Mouse (Mus musculus) MEL (cell line): ENCODE results near the gene 1700123O20Rik. TPM values are rescaled to one million over a fixed set of nuclear protein-coding genes. Genes with fewer than 3 reads are reported as not detected.

Experiments
- DNase-seq: peaks from one replicate; pipeline ENCODE4 v3.0.0; 2011; ENCODE audit warnings: low read depth, low spot score
- H3K27ac ChIP-seq: 2 replicates; pipeline ENCODE4 v1.5.1; 2012; ENCODE audit warnings: low read depth, mild to moderate bottlenecking, control low read depth, low read length, moderate library complexity; ENCODE audit not compliant: control insufficient read depth
- H3K27me3 ChIP-seq, 2 experiments: fragments of 150-350 bp in 1 of 2; sonication (generic) in 1 of 2; 2 replicates each; pipeline ENCODE4 v1.6.1; 2012; ENCODE audit warnings: low read length in 2 of 2, mild to moderate bottlenecking in 2 of 2, improper control_type of control experiment in 1 of 2, moderate library complexity in 1 of 2; ENCODE audit not compliant: insufficient read depth in 2 of 2, control insufficient read depth in 1 of 2
- H3K36me3 ChIP-seq, 2 experiments: 2 replicates each; pipeline ENCODE4 v1.6.1; 2012 to 2014; ENCODE audit warnings: low read length in 2 of 2, improper control_type of control experiment in 1 of 2, inconsistent platforms in 1 of 2, mild to moderate bottlenecking in 1 of 2; ENCODE audit not compliant: insufficient read depth in 2 of 2, control insufficient read depth in 1 of 2
- H3K4me1 ChIP-seq, 2 experiments: fragments of 150-350 bp in 1 of 2; sonication (generic) in 1 of 2; 2 replicates each; pipeline ENCODE4 v1.6.1; 2012; ENCODE audit warnings: low read length in 2 of 2, improper control_type of control experiment in 1 of 2, mild to moderate bottlenecking in 1 of 2; ENCODE audit not compliant: insufficient read depth in 2 of 2, control insufficient read depth in 1 of 2
- H3K4me3 ChIP-seq, 2 experiments: fragments of 150-350 bp in 1 of 2; sonication (generic) in 1 of 2; 2 replicates each; pipeline ENCODE4 v1.5.1; 2012; ENCODE audit warnings: low read depth in 2 of 2, low read length in 2 of 2, mild to moderate bottlenecking in 2 of 2, moderate library complexity in 2 of 2, control low read depth in 1 of 2, improper control_type of control experiment in 1 of 2; ENCODE audit not compliant: control insufficient read depth in 1 of 2, insufficient read depth in 1 of 2
- H3K79me2 ChIP-seq: 2 replicates; pipeline ENCODE4 v1.6.1; 2012; ENCODE audit warnings: mild to moderate bottlenecking, low read length, moderate library complexity; ENCODE audit not compliant: control insufficient read depth, poor library complexity, insufficient read depth
- H3K9ac ChIP-seq: 2 replicates; pipeline ENCODE4 v1.6.1; 2012; ENCODE audit warnings: low read depth, mild to moderate bottlenecking, control low read depth, low read length, moderate library complexity; ENCODE audit not compliant: control insufficient read depth, poor library complexity, severe bottlenecking
- H3K9me3 ChIP-seq: fragments of 150-350 bp; sonication (generic); replicated peaks from 2 replicates; pipeline ENCODE4 v1.6.1; 2012; ENCODE audit warnings: mild to moderate bottlenecking, low read length, improper control_type of control experiment, moderate library complexity; ENCODE audit not compliant: insufficient read depth
- ELF1 ChIP-seq: IDR thresholded peaks from 2 replicates; pipeline ENCODE4 v1.6.1; 2014; ENCODE audit warnings: low read depth, mild to moderate bottlenecking, inconsistent platforms, low read length, improper control_type of control experiment, moderate library complexity
- EP300 ChIP-seq, 2 experiments: IDR thresholded peaks; 2 replicates each; pipeline ENCODE4 v1.6.1; 2011; ENCODE audit warnings: improper control_type of control experiment in 2 of 2, low read length in 2 of 2, low read depth in 1 of 2, mild to moderate bottlenecking in 1 of 2
- ETS1 ChIP-seq: IDR thresholded peaks from 2 replicates; pipeline ENCODE4 v1.6.1; 2012; ENCODE audit warnings: low read depth, mild to moderate bottlenecking, inconsistent platforms, low read length, improper control_type of control experiment, moderate library complexity
- GABPA ChIP-seq: IDR thresholded peaks from 2 replicates; pipeline ENCODE4 v1.6.1; 2012; ENCODE audit warnings: low read depth, mild to moderate bottlenecking, inconsistent platforms, low read length, improper control_type of control experiment, moderate library complexity
- GATA1 ChIP-seq: IDR thresholded peaks from 2 replicates; pipeline ENCODE4 v1.6.1; 2011; ENCODE audit warnings: low read depth, low read length, improper control_type of control experiment
- JUND ChIP-seq: IDR thresholded peaks from 2 replicates; pipeline ENCODE4 v1.6.1; 2011; ENCODE audit warnings: low read depth, mild to moderate bottlenecking, improper control_type of control experiment, low read length
- MAFK ChIP-seq: IDR thresholded peaks from 2 replicates; pipeline ENCODE4 v1.6.1; 2011; ENCODE audit warnings: low read depth, mild to moderate bottlenecking, low read length, improper control_type of control experiment, borderline replicate concordance
- MYB ChIP-seq: IDR thresholded peaks from 2 replicates; pipeline ENCODE4 v1.6.1; 2011; ENCODE audit warnings: mild to moderate bottlenecking, low read depth, low read length, improper control_type of control experiment
- POLR2AphosphoS2 ChIP-seq: IDR thresholded peaks from 2 replicates; pipeline ENCODE4 v1.6.1; 2011; ENCODE audit warnings: low read length, improper control_type of control experiment
- RCOR1 ChIP-seq: IDR thresholded peaks from 2 replicates; pipeline ENCODE4 v1.6.1; 2012; ENCODE audit warnings: low read depth, mild to moderate bottlenecking, inconsistent platforms, low read length, improper control_type of control experiment
- TAL1 ChIP-seq: IDR thresholded peaks from 2 replicates; pipeline ENCODE4 v1.6.1; 2012; ENCODE audit warnings: mild to moderate bottlenecking, inconsistent platforms, low read length, moderate library complexity, mixed read lengths
- TCF12 ChIP-seq: IDR thresholded peaks from 2 replicates; pipeline ENCODE4 v1.6.1; 2014; ENCODE audit warnings: low read depth, mild to moderate bottlenecking, inconsistent platforms, low read length, improper control_type of control experiment, moderate library complexity
- UBTF ChIP-seq: IDR thresholded peaks from 2 replicates; pipeline ENCODE4 v1.6.1; 2012; ENCODE audit warnings: low read depth, mild to moderate bottlenecking, inconsistent platforms, low read length, improper control_type of control experiment, moderate library complexity, borderline replicate concordance; ENCODE audit not compliant: insufficient read depth
- ZMIZ1 ChIP-seq: IDR thresholded peaks from 2 replicates; pipeline ENCODE4 v1.6.1; 2012; ENCODE audit warnings: low read depth, mild to moderate bottlenecking, inconsistent platforms, low read length, improper control_type of control experiment, moderate library complexity
- polyA plus RNA-seq, 2 experiments: library from polyadenylated mRNA; stranded (reverse) in 1 of 2; unstranded in 1 of 2; fragments of >175 nt in 1 of 2; fragments of >200 nt in 1 of 2; gene quantifications; 2 replicates each; pipeline versions ENCODE4 v1.2.1 to v1.2.4; 2012; ENCODE audit warnings: low replicate concordance in 2 of 2, low read depth in 1 of 2; ENCODE audit not compliant: insufficient read length in 2 of 2, insufficient read depth in 1 of 2, missing spikeins in 1 of 2
- total RNA-seq: library from RNA; depleted of rRNA; stranded (reverse); fragments of 300-350 nt; gene quantifications from 2 replicates; pipeline ENCODE4 v1.2.3, GENCODE M21; 2012

Gene 1700123O20Rik
- total and polyA plus RNA-seq, 3 experiments = 44.2 to 72.8 TPM; not detected in 1

DNA sequence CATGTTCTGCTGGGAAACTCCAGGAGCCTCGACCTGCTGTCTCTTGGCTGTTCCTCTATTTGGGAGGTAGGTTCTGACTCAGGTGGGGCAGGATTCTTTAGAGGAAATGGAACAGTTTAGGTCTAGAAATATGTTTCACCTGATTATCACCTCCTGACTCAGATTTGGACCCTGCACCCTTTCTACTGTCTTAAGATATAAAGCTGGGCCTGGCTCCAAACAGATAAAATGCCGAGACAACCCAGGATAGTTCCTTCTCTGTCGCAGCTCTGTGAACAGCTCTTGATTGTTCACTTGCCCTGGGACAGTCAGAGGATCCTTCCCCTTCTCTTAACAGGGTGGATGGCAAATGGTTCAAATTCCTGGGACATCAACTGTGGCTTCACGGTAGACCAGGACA is 49.2 kb downstream of the 1700123O20Rik start:
- H3K4me3 ChIP-seq = no peak overlapping the region
- no peaks in the 10 kb centered on the region; a peak in 1 of 4 replicates for H3K27me3 ChIP-seq
- DNase-seq = peak; percentile 76
- H3K4me1 ChIP-seq = peaks cover 0 to 16% of the 10 kb centered on the region in 2 experiments; a peak in 3 of 4 replicates
- H3K9ac ChIP-seq = no peak overlapping the region
- TF ChIP-seq GATA1 (peak; percentile 89), RCOR1 (peak; percentile 97), JUND (no peak), TCF12 (peak; percentile 88), GABPA (no peak), TAL1 (peak; percentile 43; the same call in 1 of the 2 replicates), MAFK (0 out of 2 replicates have a peak, but pooled peaks have one; percentile 21), EP300 (IDR thresholded peaks at IDR 0.05; ENCODE audit: low read depth in 1 of 2, low read length in 2 of 2) (peak; percentile 84 to 87), ETS1 (peak; percentile 66)
- TF ChIP-seq, all 39 proteins: peak for 7
- no peaks in the 10 kb centered on the region for H3K79me2 ChIP-seq
- H3K9me3 ChIP-seq = no peaks in the 10 kb centered on the region
- H3K36me3 ChIP-seq = no peaks in the 10 kb centered on the region
- no peak overlapping the region for H3K27ac ChIP-seq

DNA sequence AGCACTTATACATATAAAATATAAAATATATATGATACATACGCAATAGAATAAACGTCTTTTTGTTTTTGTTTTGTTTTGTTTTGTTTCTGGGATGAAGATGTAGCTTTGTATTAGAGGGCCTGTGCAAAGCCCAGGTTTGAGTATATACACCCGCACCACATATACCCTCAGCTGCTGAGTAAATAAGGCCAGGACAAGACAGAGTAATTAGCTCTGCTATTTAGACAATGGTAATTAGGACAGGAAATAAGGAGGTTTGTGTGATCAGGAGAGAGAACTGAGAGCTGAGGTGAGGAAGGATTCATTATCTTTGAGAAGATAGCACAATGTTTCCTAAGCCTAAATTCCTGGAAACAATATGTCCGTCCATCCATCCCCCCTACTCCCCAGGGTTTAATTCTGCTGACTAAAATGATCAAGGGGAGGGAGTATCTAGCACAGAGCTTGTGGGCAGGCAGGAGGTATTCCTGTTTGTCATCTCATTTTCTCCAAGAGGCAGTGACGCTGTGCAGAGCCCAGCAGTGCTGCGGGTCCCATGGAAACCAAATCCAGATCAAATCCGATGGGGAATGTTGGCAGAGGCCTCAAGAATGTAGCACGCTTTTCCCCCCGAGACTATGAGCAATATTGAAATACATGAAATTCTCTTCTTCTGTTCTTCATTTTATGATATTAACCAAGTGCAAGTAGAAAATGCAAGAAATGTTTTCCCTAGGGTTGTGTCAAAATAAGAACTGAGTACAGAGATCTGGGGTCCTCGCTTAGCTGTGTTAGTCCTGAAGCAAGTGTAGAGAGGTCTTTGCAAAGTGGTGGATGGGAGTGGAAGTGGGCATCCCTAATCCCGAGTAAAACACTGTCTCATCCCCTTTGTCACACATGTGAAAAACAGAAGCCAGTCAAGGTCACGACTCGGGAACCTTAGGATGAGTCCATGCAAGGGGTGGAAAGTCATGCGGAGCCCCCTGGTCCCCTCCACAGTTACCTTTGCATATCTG is 50.8 kb downstream of the 1700123O20Rik start:
- H3K9ac ChIP-seq = no peak overlapping the region
- peaks cover 0 to 16% of the 10 kb centered on the region in 2 experiments; a peak in 3 of 4 replicates for H3K4me1 ChIP-seq
- no peaks in the 10 kb centered on the region for H3K79me2 ChIP-seq
- H3K9me3 ChIP-seq = no peaks in the 10 kb centered on the region
- no peaks in the 10 kb centered on the region; a peak in 1 of 4 replicates for H3K27me3 ChIP-seq
- DNase-seq = no peak
- no peak overlapping the region for H3K27ac ChIP-seq
- no peaks in the 10 kb centered on the region for H3K36me3 ChIP-seq
- no peak overlapping the region for H3K4me3 ChIP-seq
- TF ChIP-seq UBTF = no peak
- TF ChIP-seq POLR2AphosphoS2 = no peak
- TF ChIP-seq MYB = no peak
- TF ChIP-seq ELF1 = no peak
- no peak for TF ChIP-seq ETS1
- TF ChIP-seq ZMIZ1 = no peak
- TF ChIP-seq, all 39 proteins: peak for 0
